Mouse (Mus musculus): ENCODE data around the gene Reep3. TPM values are rescaled to one million over a fixed set of nuclear protein-coding genes. Genes with fewer than 3 reads are reported as not detected.

Reep3 gene
- 13.1 and 14.1 TPM in 2 replicates for polyA plus RNA-seq (2021; fragmentation: Nextera tagmentation)
- long read RNA-seq, experiment 1, full-length matches to known transcripts: 29 of 44 reads
- long read RNA-seq, experiment 1, partial matches to known transcripts: 6 of 44 reads
- long read RNA-seq, experiment 1, other reads (novel, unspliced or antisense): 9 of 44 reads
- long read RNA-seq, experiment 2, full-length matches to known transcripts: 60 of 79 reads
- long read RNA-seq, experiment 2, partial matches to known transcripts: 2 of 79 reads
- long read RNA-seq, experiment 2, other reads (novel, unspliced or antisense): 17 of 79 reads

GRCm38 (mm10) chr10:67096621-67097436, at the start of gene Reep3:
Reep3 (minus strand) TSS chr10:67096945.

GRCm38 (mm10) chr10:67095798-67096620, 736 bp downstream of the Reep3 start, which contains the start of gene Jmjd1c:
Jmjd1c (plus strand) TSS chr10:67096125.

Other genes with a start within 250 kb of the Reep3 start
- gene Jmjd1c, start 820 bp downstream of the Reep3 start, polyA plus RNA-seq (2021; fragmentation: Nextera tagmentation): 10.5 and 11.7 TPM in 2 replicates
- gene Nrbf2, start 188.4 kb upstream of the Reep3 start, polyA plus RNA-seq (2021; fragmentation: Nextera tagmentation): 34.3 and 35.9 TPM in 2 replicates